Mouse (Mus musculus) stomach, postnatal 0 days (tissue): ENCODE measurements around the gene 2810004N23Rik. TPM values are rescaled to one million over a fixed set of nuclear protein-coding genes. Genes with fewer than 3 reads are reported as not detected.

ENCODE experiments used
- ATAC-seq: fragments of 200-750 bp; cut with Nextera tagmentation; 2 replicates; pipeline ENCODE4 v1.8.0; 2017; ENCODE audit not compliant: low FRiP score, low TSS enrichment
- DNase-seq: peaks from one replicate; pipeline ENCODE4 v3.0.0-alpha.2; 2016; ENCODE audit warnings: low spot score
- H3K27ac ChIP-seq: fragments of 300-500 bp; sonication (generic); replicated peaks from 2 replicates; pipeline ENCODE4 v1.5.1; 2014; ENCODE audit warnings: mild to moderate bottlenecking, control low read depth
- H3K27me3 ChIP-seq: fragments of 300-500 bp; sonication (generic); 2 replicates; pipeline ENCODE4 v1.6.1; 2014; ENCODE audit warnings: low read length; ENCODE audit not compliant: control insufficient read depth, insufficient read depth
- H3K36me3 ChIP-seq: fragments of 300-500 bp; sonication (generic); 2 replicates; pipeline ENCODE4 v1.6.1; 2014; ENCODE audit warnings: low read length, mixed read lengths; ENCODE audit not compliant: control insufficient read depth, insufficient read depth
- H3K4me1 ChIP-seq: fragments of 300-500 bp; sonication (generic); replicated peaks from 2 replicates; pipeline ENCODE4 v1.6.1; 2014; ENCODE audit warnings: antibody characterized with exemption; ENCODE audit not compliant: control insufficient read depth, insufficient read depth
- H3K4me2 ChIP-seq: fragments of 300-500 bp; sonication (generic); replicated peaks from 2 replicates; pipeline ENCODE4 v1.6.1; 2014; ENCODE audit warnings: low read depth, mild to moderate bottlenecking, control low read depth, moderate library complexity
- H3K4me3 ChIP-seq: fragments of 300-500 bp; sonication (generic); 2 replicates; pipeline ENCODE4 v1.5.1; 2014; ENCODE audit warnings: low read depth, low read length, control low read depth
- H3K9ac ChIP-seq: fragments of 300-500 bp; sonication (generic); 2 replicates; pipeline ENCODE4 v1.6.1; 2014; ENCODE audit warnings: mild to moderate bottlenecking, low read length, control low read depth, mixed read lengths
- H3K9me3 ChIP-seq: fragments of 300-500 bp; sonication (generic); 2 replicates; pipeline ENCODE4 v1.6.1; 2016; ENCODE audit warnings: low read length; ENCODE audit not compliant: control insufficient read depth
- CTCF ChIP-seq: IDR thresholded peaks from 2 replicates; pipeline ENCODE4 v1.5.1; 2016; ENCODE audit warnings: antibody characterized with exemption, low read depth, mild to moderate bottlenecking, moderate library complexity
- EP300 ChIP-seq: optimal IDR thresholded peaks from 2 replicates; pipeline ENCODE3; 2016; ENCODE audit warnings: antibody characterized with exemption
- WGBS: fragments of 180-500 bp; shearing (Covaris S2); extraction: QIAGEN DNeasy Blood & Tissue Kit; methylation state at CpG from one replicate; pipeline ENCODE4 v1.1.7; 2014; 5-methylcytosine and 5-hydroxymethylcytosine counted together
- polyA plus RNA-seq: library from polyadenylated mRNA; unstranded; fragments of >200 nt; fragmentation: Nextera tagmentation; extraction: Ambion mirVana; gene quantifications from 2 replicates; pipeline ENCODE4 v1.2.1, GENCODE M21; 2015

2810004N23Rik gene
- polyA plus RNA-seq, 1 experiment from 2014 or later = 20.2 TPM

GRCm38 (mm10) chr8:124835848-124836247 is 27.1 kb downstream of the 2810004N23Rik start:
- no peak overlapping the region for H3K4me2 ChIP-seq
- DNase-seq = no peak

GRCm38 (mm10) chr8:124833430-124834205 is 29.3 kb downstream of the 2810004N23Rik start:
- H3K36me3 ChIP-seq = no peaks in the 10 kb centered on the region
- H3K27ac ChIP-seq = no peak overlapping the region
- H3K9ac ChIP-seq = 0 out of 2 replicates have a peak overlapping the region, but pooled peaks have one; percentile 14
- DNase-seq (no peak), ATAC-seq (no peak)
- TF ChIP-seq EP300 = no peak
- TF ChIP-seq CTCF = no peak
- H3K4me2 ChIP-seq = peak overlapping the region; percentile 35
- H3K4me3 ChIP-seq = peak overlapping the region; percentile 0; the same call in 1 of the 2 replicates
- H3K9me3 ChIP-seq = no peaks in the 10 kb centered on the region
- no peaks in the 10 kb centered on the region for H3K27me3 ChIP-seq
- 29% methylated on average over 15 of the region's 15 CpGs for WGBS
- no peaks in the 10 kb centered on the region for H3K4me1 ChIP-seq

More at GRCm38 (mm10) chr8:124835848-124836247, 27.1 kb downstream of the 2810004N23Rik start:
- Histone ChIP-seq H3K27ac (no peak overlapping the region), H3K9ac (no peak overlapping the region), H3K4me3 (no peak overlapping the region), H3K9me3 (no peaks in the 10 kb centered on the region), H3K4me1 (no peaks in the 10 kb centered on the region), H3K36me3 (peaks cover 13% of the 10 kb centered on the region), H3K27me3 (no peaks in the 10 kb centered on the region)
- no peak for TF ChIP-seq CTCF
- no peak for TF ChIP-seq EP300
- ATAC-seq = no peak

GRCm38 (mm10) chr8:124831941-124832340 is 31.0 kb downstream of the 2810004N23Rik start:
- Histone ChIP-seq H3K4me1 (no peaks in the 10 kb centered on the region), H3K4me3 (no peak overlapping the region), H3K27ac (no peak overlapping the region), H3K9ac (no peak overlapping the region), H3K36me3 (no peaks in the 10 kb centered on the region), H3K4me2 (no peak overlapping the region), H3K9me3 (no peaks in the 10 kb centered on the region), H3K27me3 (no peaks in the 10 kb centered on the region)
- no peak for TF ChIP-seq CTCF
- no peak for TF ChIP-seq EP300
- 87% methylated on average over 6 of the region's 6 CpGs for WGBS
- DNase-seq = no peak
- no peak for ATAC-seq

DNA sequence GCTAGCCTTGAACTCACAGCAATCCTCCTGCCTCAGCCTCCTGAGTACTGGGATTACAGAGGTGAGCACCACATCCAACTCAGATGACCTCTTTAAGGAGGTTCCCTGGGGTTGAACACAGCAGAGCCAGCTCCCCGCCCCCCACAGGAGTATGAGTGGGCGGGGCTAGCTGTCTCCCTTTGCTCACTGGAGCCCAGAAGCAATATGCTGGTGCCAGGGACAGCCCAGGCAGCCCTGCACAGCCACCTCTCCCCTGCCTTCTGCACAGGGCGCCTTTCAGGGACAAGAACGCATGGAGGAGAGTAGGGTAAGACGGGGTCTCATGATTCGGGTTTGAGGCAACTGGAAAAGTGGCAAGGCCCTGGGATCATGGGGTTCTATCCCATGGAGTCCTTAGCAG is 31.4 kb downstream of the 2810004N23Rik start:
- no peak for DNase-seq
- TF ChIP-seq EP300 = no peak
- TF ChIP-seq CTCF = no peak
- Histone ChIP-seq H3K9ac (no peak overlapping the region), H3K27ac (no peak overlapping the region), H3K27me3 (no peaks in the 10 kb centered on the region), H3K4me1 (no peaks in the 10 kb centered on the region), H3K4me3 (no peak overlapping the region), H3K4me2 (no peak overlapping the region), H3K36me3 (no peaks in the 10 kb centered on the region), H3K9me3 (no peaks in the 10 kb centered on the region)
- no peak for ATAC-seq
- WGBS = 75% methylated on average over 6 of the region's 6 CpGs

DNA sequence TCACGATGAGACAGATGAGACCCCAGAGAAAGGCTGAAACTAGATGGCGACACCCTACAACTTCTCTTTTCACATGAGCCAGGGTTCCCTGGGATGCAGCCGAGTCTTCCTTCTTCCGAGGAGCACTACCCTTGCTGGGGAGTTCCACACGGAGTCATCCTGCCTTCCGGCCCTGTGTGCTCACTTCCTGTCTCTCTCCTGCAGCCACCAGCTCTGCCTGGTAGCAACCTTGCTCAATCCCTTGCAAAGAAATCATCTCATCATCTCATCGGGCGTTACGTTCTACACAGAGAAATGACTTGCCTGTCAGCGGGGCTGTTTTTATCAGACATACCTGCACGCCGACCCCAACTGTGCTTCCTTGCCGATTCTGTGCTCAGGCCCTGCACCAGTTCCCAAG is 32.9 kb downstream of the 2810004N23Rik start:
- no peak overlapping the region for H3K27ac ChIP-seq
- no peaks in the 10 kb centered on the region for H3K27me3 ChIP-seq
- no peak overlapping the region for H3K4me3 ChIP-seq
- TF ChIP-seq CTCF = no peak
- no peak for TF ChIP-seq EP300
- H3K36me3 ChIP-seq = no peaks in the 10 kb centered on the region
- ATAC-seq (no peak), DNase-seq (no peak)
- no peaks in the 10 kb centered on the region for H3K9me3 ChIP-seq
- WGBS = 73% methylated on average over 13 of the region's 13 CpGs
- no peaks in the 10 kb centered on the region for H3K4me1 ChIP-seq
- H3K4me2 ChIP-seq = no peak overlapping the region
- H3K9ac ChIP-seq = no peak overlapping the region

DNA sequence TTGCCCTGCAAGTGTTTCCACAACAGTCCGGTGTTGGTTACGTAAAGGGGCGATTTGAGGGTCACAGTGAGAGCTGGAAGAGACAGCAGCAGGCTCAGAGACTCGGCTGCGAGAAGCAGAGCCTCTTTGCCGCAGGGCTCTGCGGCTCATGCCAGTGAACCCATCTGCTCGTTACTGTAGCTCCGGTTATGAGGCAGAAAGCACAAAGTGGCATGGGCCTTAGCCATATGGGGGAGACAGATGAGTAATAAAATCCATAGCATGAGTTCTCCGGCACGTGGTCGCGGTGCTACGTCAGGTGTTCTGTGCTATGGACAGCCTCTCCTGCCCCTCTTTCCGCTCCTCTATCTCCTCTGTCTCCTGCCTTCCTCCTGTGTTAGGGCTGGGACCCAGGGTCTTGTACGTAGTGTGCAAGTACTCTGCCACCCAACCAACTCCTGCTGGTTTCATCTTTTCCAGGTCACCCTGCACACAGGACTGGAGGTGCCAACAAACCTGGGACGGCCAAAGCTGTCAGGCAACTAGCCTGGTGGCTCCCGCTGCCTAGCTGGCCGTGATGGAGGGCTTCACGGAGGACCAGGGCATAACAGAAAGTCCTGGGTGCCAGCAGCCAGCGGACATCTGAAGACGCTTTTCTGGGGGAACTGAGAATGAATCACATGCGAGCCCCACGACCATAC is 34.2 kb downstream of the 2810004N23Rik start:
- TF ChIP-seq EP300 (no peak), CTCF (no peak)
- Histone ChIP-seq H3K4me3 (no peak overlapping the region), H3K4me1 (no peaks in the 10 kb centered on the region), H3K36me3 (no peaks in the 10 kb centered on the region), H3K27me3 (no peaks in the 10 kb centered on the region), H3K9ac (no peak overlapping the region), H3K9me3 (no peaks in the 10 kb centered on the region), H3K4me2 (no peak overlapping the region), H3K27ac (no peak overlapping the region)
- no peak for DNase-seq
- ATAC-seq = no peak
- 82% methylated on average over 24 of the region's 24 CpGs for WGBS
